Mouse (Mus musculus): ENCODE measurements around the gene Gpd1. TPM values are rescaled to one million over a fixed set of nuclear protein-coding genes. Genes with fewer than 3 reads are reported as not detected.

Gene Gpd1
- polyA plus RNA-seq, 1 experiment = 0.28 TPM

- Histone ChIP-seq H3K4me1 (ENCODE audit: control insufficient read depth, insufficient read depth, low read length) (no peaks in the 10 kb centered on the region), H3K9me3 (replicated peaks; ENCODE audit: control insufficient read depth, insufficient read depth, low read length, poor library complexity, severe bottlenecking) (no peaks in the 10 kb centered on the region), H3K27me3 (ENCODE audit: control insufficient read depth, insufficient read depth, low read length, poor library complexity, severe bottlenecking) (no peaks in the 10 kb centered on the region), H3K36me3 (ENCODE audit: control insufficient read depth, insufficient read depth, low read length, poor library complexity, severe bottlenecking) (peaks cover 7% of the 10 kb centered on the region), H3K27ac (ENCODE audit: insufficient read depth, low read length) (no peak overlapping the region), H3K9ac (ENCODE audit: low read depth, poor library complexity, severe bottlenecking) (no peak overlapping the region), H3K4me3 (ENCODE audit: low read depth, low read length) (no peak overlapping the region)
- no peak for TF ChIP-seq POLR2A (IDR thresholded peaks at IDR 0.05; ENCODE audit: insufficient read depth, low read length)
- no peak for TF ChIP-seq CTCF (IDR thresholded peaks at IDR 0.05; ENCODE audit: low read depth, low read length)
- no peak for TF ChIP-seq EP300 (IDR thresholded peaks at IDR 0.05; ENCODE audit: insufficient read depth, low read depth, low read length)
Observed at GRCm38 (mm10) chr15:99740229-99740628, 22.9 kb downstream of the Gpd1 start.

- TF ChIP-seq POLR2A (IDR thresholded peaks at IDR 0.05; ENCODE audit: insufficient read depth, low read length) = no peak
- no peak for TF ChIP-seq EP300 (IDR thresholded peaks at IDR 0.05; ENCODE audit: insufficient read depth, low read depth, low read length)
- TF ChIP-seq CTCF (IDR thresholded peaks at IDR 0.05; ENCODE audit: low read depth, low read length) = no peak
- no peaks in the 10 kb centered on the region for H3K9me3 ChIP-seq (replicated peaks; ENCODE audit: control insufficient read depth, insufficient read depth, low read length, poor library complexity, severe bottlenecking)
- H3K4me3 ChIP-seq (ENCODE audit: low read depth, low read length) = no peak overlapping the region
- no peaks in the 10 kb centered on the region for H3K27me3 ChIP-seq (ENCODE audit: control insufficient read depth, insufficient read depth, low read length, poor library complexity, severe bottlenecking)
- H3K4me1 ChIP-seq (ENCODE audit: control insufficient read depth, insufficient read depth, low read length) = no peaks in the 10 kb centered on the region
- H3K9ac ChIP-seq (ENCODE audit: low read depth, poor library complexity, severe bottlenecking) = no peak overlapping the region
- no peak overlapping the region for H3K27ac ChIP-seq (ENCODE audit: insufficient read depth, low read length)
- no peaks in the 10 kb centered on the region for H3K36me3 ChIP-seq (ENCODE audit: control insufficient read depth, insufficient read depth, low read length, poor library complexity, severe bottlenecking)
Observed at GRCm38 (mm10) chr15:99754204-99754603, 36.9 kb downstream of the Gpd1 start.

GRCm38 (mm10) chr15:99767467-99767866 is 50.2 kb downstream of the Gpd1 start:
- Histone ChIP-seq H3K9ac (ENCODE audit: low read depth, poor library complexity, severe bottlenecking) (no peak overlapping the region), H3K27ac (ENCODE audit: insufficient read depth, low read length) (no peak overlapping the region), H3K9me3 (replicated peaks; ENCODE audit: control insufficient read depth, insufficient read depth, low read length, poor library complexity, severe bottlenecking) (no peaks in the 10 kb centered on the region), H3K4me3 (ENCODE audit: low read depth, low read length) (no peak overlapping the region), H3K36me3 (ENCODE audit: control insufficient read depth, insufficient read depth, low read length, poor library complexity, severe bottlenecking) (no peaks in the 10 kb centered on the region), H3K4me1 (ENCODE audit: control insufficient read depth, insufficient read depth, low read length) (no peaks in the 10 kb centered on the region), H3K27me3 (ENCODE audit: control insufficient read depth, insufficient read depth, low read length, poor library complexity, severe bottlenecking) (no peaks in the 10 kb centered on the region)
- TF ChIP-seq POLR2A (IDR thresholded peaks at IDR 0.05; ENCODE audit: insufficient read depth, low read length) = no peak

- TF ChIP-seq POLR2A (IDR thresholded peaks at IDR 0.05; ENCODE audit: insufficient read depth, low read length) (no peak), CTCF (IDR thresholded peaks at IDR 0.05; ENCODE audit: low read depth, low read length) (no peak), EP300 (IDR thresholded peaks at IDR 0.05; ENCODE audit: insufficient read depth, low read depth, low read length) (no peak)
- Histone ChIP-seq H3K4me1 (ENCODE audit: control insufficient read depth, insufficient read depth, low read length) (peaks cover 2% of the 10 kb centered on the region), H3K27ac (ENCODE audit: insufficient read depth, low read length) (no peak overlapping the region), H3K27me3 (ENCODE audit: control insufficient read depth, insufficient read depth, low read length, poor library complexity, severe bottlenecking) (no peaks in the 10 kb centered on the region), H3K9ac (ENCODE audit: low read depth, poor library complexity, severe bottlenecking) (no peak overlapping the region), H3K4me3 (ENCODE audit: low read depth, low read length) (no peak overlapping the region), H3K36me3 (ENCODE audit: control insufficient read depth, insufficient read depth, low read length, poor library complexity, severe bottlenecking) (no peaks in the 10 kb centered on the region), H3K9me3 (replicated peaks; ENCODE audit: control insufficient read depth, insufficient read depth, low read length, poor library complexity, severe bottlenecking) (no peaks in the 10 kb centered on the region)
Observed at GRCm38 (mm10) chr15:99768761-99769160, 51.4 kb downstream of the Gpd1 start.

- H3K27ac ChIP-seq (ENCODE audit: insufficient read depth, low read length) = no peak overlapping the region
- H3K4me3 ChIP-seq (ENCODE audit: low read depth, low read length) = peak overlapping the region; percentile 92
- no peaks in the 10 kb centered on the region for H3K36me3 ChIP-seq (ENCODE audit: control insufficient read depth, insufficient read depth, low read length, poor library complexity, severe bottlenecking)
Observed at GRCm38 (mm10) chr15:99771004-99771500, 53.7 kb downstream of the Gpd1 start.

GRCm38 (mm10) chr15:99771601-99772276 is 54.4 kb downstream of the Gpd1 start:
- no peak for TF ChIP-seq EP300 (IDR thresholded peaks at IDR 0.05; ENCODE audit: insufficient read depth, low read depth, low read length)
- no peak for TF ChIP-seq CTCF (IDR thresholded peaks at IDR 0.05; ENCODE audit: low read depth, low read length)
- TF ChIP-seq POLR2A (IDR thresholded peaks at IDR 0.05; ENCODE audit: insufficient read depth, low read length) = no peak
- peak overlapping the region; percentile 33; the same call in 1 of the 2 replicates for H3K27ac ChIP-seq (ENCODE audit: insufficient read depth, low read length)
- no peaks in the 10 kb centered on the region for H3K27me3 ChIP-seq (ENCODE audit: control insufficient read depth, insufficient read depth, low read length, poor library complexity, severe bottlenecking)
- H3K9me3 ChIP-seq (replicated peaks; ENCODE audit: control insufficient read depth, insufficient read depth, low read length, poor library complexity, severe bottlenecking) = no peaks in the 10 kb centered on the region
- peaks cover 2% of the 10 kb centered on the region for H3K4me1 ChIP-seq (ENCODE audit: control insufficient read depth, insufficient read depth, low read length)
- peak overlapping the region; percentile 92 for H3K4me3 ChIP-seq (ENCODE audit: low read depth, low read length)
- peak overlapping the region; percentile 87 for H3K9ac ChIP-seq (ENCODE audit: low read depth, poor library complexity, severe bottlenecking)
- H3K36me3 ChIP-seq (ENCODE audit: control insufficient read depth, insufficient read depth, low read length, poor library complexity, severe bottlenecking) = no peaks in the 10 kb centered on the region

More at GRCm38 (mm10) chr15:99771004-99771500, 53.7 kb downstream of the Gpd1 start:
- Histone ChIP-seq H3K4me1 (ENCODE audit: control insufficient read depth, insufficient read depth, low read length) (peaks cover 2% of the 10 kb centered on the region), H3K9me3 (replicated peaks; ENCODE audit: control insufficient read depth, insufficient read depth, low read length, poor library complexity, severe bottlenecking) (no peaks in the 10 kb centered on the region), H3K27me3 (ENCODE audit: control insufficient read depth, insufficient read depth, low read length, poor library complexity, severe bottlenecking) (no peaks in the 10 kb centered on the region), H3K9ac (ENCODE audit: low read depth, poor library complexity, severe bottlenecking) (peak overlapping the region; percentile 87)
- no peak for TF ChIP-seq EP300 (IDR thresholded peaks at IDR 0.05; ENCODE audit: insufficient read depth, low read depth, low read length)
- no peak for TF ChIP-seq CTCF (IDR thresholded peaks at IDR 0.05; ENCODE audit: low read depth, low read length)
- no peak for TF ChIP-seq POLR2A (IDR thresholded peaks at IDR 0.05; ENCODE audit: insufficient read depth, low read length)
